Mouse (Mus musculus) embryonic fibroblast, embryonic 13.5 days (primary cell): ENCODE measurements at regions not wholly inside any gene's neighbourhood (a gene's known extent, or its start where the extent isn't known, plus 50 kb on each side); places are given as distances from the start of the nearest gene placed in this dataset.

Experiments used
- CTCF ChIP-seq: IDR thresholded peaks from 2 replicates; pipeline ENCODE4 v1.5.1; 2011; ENCODE audit warnings: mild to moderate bottlenecking, control low read depth, low read length, moderate library complexity, borderline replicate concordance; ENCODE audit not compliant: insufficient read depth
- POLR2A ChIP-seq: IDR thresholded peaks from 2 replicates; pipeline ENCODE4 v1.6.1; 2011; ENCODE audit warnings: low read depth, mild to moderate bottlenecking, control low read depth, low read length, moderate library complexity

DNA sequence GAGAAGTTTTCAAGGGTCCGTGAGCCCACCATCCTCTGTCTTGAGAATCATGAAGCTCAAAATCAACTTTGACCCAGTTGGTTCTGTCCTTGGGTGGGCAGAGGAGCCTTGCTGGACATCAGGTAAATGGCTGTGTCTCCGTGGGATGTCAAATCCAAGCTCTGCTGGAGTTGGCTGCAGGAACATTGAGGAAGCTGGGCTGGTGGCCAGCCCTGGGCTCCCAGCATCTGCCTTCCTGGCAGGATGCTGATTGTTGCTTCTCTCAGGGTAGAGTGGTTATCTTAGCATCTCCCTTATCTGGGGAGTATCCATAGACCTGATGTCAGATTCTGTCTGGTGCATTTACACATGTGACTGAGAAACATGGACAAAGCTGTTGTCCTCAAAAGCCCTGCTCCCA, 353.3 kb downstream of the Ajap1 start:
- TF ChIP-seq POLR2A: no peak
- TF ChIP-seq CTCF: no peak
